Mouse (Mus musculus): ENCODE data around the gene Dzip3.

- TF ChIP-seq CTCF (IDR thresholded peaks at IDR 0.05; ENCODE audit: extremely low read depth, insufficient read depth, insufficient read length, insufficient replicate concordance) (no peak), POLR2A (IDR thresholded peaks at IDR 0.05; ENCODE audit: low read depth, low read length) (no peak)
Measured at GRCm38 (mm10) chr16:49040554-49041221, 46.7 kb upstream of the Dzip3 start.
